Mouse (Mus musculus) olfactory bulb, adult 2 months (tissue): Measurements from ENCODE around the gene Gm12216.

ENCODE experiments used
- CTCF ChIP-seq: fragments of 200-500 bp; IDR thresholded peaks from 2 replicates; pipeline ENCODE4 v1.5.1; 2012; ENCODE audit warnings: low read depth, mild to moderate bottlenecking, low read length, moderate library complexity; ENCODE audit not compliant: insufficient read depth
- POLR2A ChIP-seq: fragments of 200-500 bp; IDR thresholded peaks from 2 replicates; pipeline ENCODE4 v1.6.1; 2012; ENCODE audit warnings: mild to moderate bottlenecking, low read depth, low read length, moderate library complexity; ENCODE audit not compliant: insufficient read depth

DNA sequence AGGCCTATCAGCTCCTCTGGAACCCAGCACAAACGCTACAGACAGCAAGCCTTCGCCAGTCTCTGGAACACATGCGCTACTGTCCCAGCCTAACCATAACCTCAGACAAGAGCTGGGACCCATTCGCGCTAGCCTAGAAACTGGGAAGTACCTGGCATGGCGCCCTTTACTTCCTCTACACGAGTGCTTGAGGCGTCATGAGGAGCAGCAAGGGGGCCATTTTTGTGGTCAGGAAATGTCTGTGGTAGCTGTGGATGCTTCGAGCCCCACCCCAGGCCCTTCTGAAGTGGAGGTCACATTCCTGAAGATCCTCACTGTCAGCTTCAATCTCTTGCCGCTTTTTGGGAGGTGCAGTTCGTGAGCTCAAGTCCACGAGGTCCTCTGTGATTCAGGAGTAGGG lies 56.0 kb downstream of the Gm12216 start:
- TF ChIP-seq CTCF (no peak), POLR2A (no peak)
